Mouse (Mus musculus): ENCODE measurements around the gene Avpi1. TPM values are rescaled to one million over a fixed set of nuclear protein-coding genes. Genes with fewer than 3 reads are reported as not detected.

The Avpi1 gene
- polyA plus RNA-seq, 1 experiment from 2014 or later: 84.9 TPM

DNA sequence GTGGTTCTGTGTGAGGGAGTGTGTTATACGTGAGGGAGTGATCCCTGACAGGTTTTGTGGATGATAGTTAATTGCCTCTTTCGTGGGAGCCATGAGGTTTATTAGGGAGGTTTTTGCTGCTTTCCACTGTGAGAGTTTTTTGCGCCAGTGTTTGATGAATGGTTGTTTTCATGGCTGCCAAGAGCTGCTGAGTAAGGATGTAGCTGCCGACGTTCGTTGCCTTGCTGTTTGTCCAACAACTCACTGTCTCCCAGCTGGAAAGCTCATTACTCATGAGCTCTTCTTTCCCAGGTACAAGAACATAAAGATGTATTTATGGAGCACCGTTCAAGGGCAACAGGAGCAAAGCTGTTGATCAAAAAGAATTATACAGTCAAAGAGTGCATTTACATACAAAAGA is 35.3 kb upstream of the Avpi1 start:
- Histone ChIP-seq H3K4me2 (ENCODE audit: low read depth, low read length) (no peak overlapping the region), H3K9me3 (ENCODE audit: control insufficient read depth, low read length) (no peaks in the 10 kb centered on the region), H3K27me3 (ENCODE audit: control insufficient read depth, insufficient read depth, low read depth, low read length) (no peaks in the 10 kb centered on the region), H3K4me3 (ENCODE audit: low read length) (no peak overlapping the region), H3K9ac (ENCODE audit: low read length) (no peak overlapping the region), H3K36me3 (ENCODE audit: control insufficient read depth, insufficient read depth, low read length) (no peaks in the 10 kb centered on the region), H3K4me1 (replicated peaks; ENCODE audit: control insufficient read depth, insufficient read depth, low read length) (no peaks in the 10 kb centered on the region), H3K27ac (ENCODE audit: low read length) (no peak overlapping the region)
- WGBS: 21% methylated on average over 7 of the region's 7 CpGs
- ATAC-seq (ENCODE audit: low read depth): no peak

DNA sequence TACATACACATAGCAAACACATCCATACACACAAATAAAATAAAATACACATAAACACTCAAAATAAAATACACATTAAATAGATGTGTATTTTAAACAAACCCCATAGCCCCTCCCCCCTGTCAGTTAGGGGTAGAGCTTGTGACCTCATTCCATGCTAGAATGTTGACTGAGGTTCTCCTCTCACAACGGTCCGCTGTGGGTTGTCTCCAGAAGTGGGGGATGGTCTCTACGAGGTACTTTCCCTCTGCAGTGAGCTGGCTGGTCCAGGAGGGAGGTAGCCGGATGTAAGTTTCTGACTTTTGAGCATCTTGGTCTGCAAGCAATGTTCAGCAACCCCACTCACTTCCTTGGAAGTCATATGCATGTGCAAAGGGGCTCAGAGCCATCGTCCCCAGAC is 34.9 kb upstream of the Avpi1 start, which contains the start of gene Zfyve27:
Gene Zfyve27 (plus strand): TSS at position 188 of the 400 bp plus-strand sequence.
- Histone ChIP-seq H3K27ac (ENCODE audit: low read length) (no peak within 1 kb of the TSS), H3K36me3 (ENCODE audit: control insufficient read depth, insufficient read depth, low read length) (no peaks in the 10 kb centered on the region), H3K4me3 (ENCODE audit: low read length) (no peak within 1 kb of the TSS), H3K27me3 (ENCODE audit: control insufficient read depth, insufficient read depth, low read depth, low read length) (no peaks in the 10 kb centered on the region), H3K4me2 (ENCODE audit: low read depth, low read length) (no peak within 1 kb of the TSS), H3K9ac (ENCODE audit: low read length) (no peak within 1 kb of the TSS), H3K9me3 (ENCODE audit: control insufficient read depth, low read length) (no peaks in the 10 kb centered on the region), H3K4me1 (replicated peaks; ENCODE audit: control insufficient read depth, insufficient read depth, low read length) (peaks cover 3% of the 10 kb centered on the region; the same call in 1 of the 2 replicates)
- 43% methylated on average over 5 of the region's 5 CpGs for WGBS
- no peak for ATAC-seq (ENCODE audit: low read depth)

DNA sequence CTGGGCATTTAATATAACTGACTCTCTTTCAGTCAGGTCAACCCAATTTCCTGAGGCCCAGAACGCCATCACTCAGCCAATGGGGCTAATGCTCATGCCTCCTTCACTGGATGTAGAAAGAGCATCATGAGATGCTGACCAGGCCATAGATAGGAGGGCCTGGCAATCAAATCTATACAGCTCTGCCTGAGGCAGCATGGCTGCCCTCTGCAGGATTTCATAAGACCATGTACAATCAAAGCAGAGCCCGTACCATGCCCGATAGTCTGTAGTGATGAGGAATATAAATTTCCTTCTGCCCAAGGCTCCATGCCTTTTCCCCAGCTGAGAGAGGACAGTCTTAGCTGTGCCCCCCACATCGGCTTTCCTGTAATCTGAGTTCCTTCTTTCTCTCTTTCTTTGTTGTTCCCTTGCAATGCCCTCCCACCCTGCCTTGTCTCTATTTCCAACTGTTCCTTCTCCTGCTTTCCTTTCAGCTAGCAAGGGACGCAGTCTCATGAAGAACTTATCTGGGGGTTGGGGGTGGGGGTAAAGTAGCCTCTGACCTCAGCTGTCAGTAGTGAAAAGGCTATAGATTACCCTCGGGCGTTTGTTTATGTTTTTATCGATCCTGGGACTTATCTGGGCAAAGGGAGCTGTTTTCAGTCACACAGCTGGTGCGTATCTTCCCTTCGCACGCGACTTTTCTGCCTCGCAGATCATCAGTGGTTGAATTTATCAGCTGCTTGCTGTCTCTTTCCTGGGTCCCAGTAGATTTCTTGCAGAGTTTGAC is 29.6 kb upstream of the Avpi1 start:
- ATAC-seq (ENCODE audit: low read depth): peak; percentile 51
- Histone ChIP-seq H3K9ac (ENCODE audit: low read length) (no peak overlapping the region), H3K4me3 (ENCODE audit: low read length) (no peak overlapping the region), H3K27me3 (ENCODE audit: control insufficient read depth, insufficient read depth, low read depth, low read length) (no peaks in the 10 kb centered on the region), H3K4me2 (ENCODE audit: low read depth, low read length) (0 out of 2 replicates have a peak overlapping the region, but pooled peaks have one; percentile 11), H3K9me3 (ENCODE audit: control insufficient read depth, low read length) (no peaks in the 10 kb centered on the region), H3K27ac (ENCODE audit: low read length) (peak overlapping the region; percentile 31; the same call in 1 of the 2 replicates), H3K4me1 (replicated peaks; ENCODE audit: control insufficient read depth, insufficient read depth, low read length) (peaks cover 5% of the 10 kb centered on the region; the same call in 1 of the 2 replicates), H3K36me3 (ENCODE audit: control insufficient read depth, insufficient read depth, low read length) (no peaks in the 10 kb centered on the region)
- 26% methylated on average over 13 of the region's 13 CpGs for WGBS

DNA sequence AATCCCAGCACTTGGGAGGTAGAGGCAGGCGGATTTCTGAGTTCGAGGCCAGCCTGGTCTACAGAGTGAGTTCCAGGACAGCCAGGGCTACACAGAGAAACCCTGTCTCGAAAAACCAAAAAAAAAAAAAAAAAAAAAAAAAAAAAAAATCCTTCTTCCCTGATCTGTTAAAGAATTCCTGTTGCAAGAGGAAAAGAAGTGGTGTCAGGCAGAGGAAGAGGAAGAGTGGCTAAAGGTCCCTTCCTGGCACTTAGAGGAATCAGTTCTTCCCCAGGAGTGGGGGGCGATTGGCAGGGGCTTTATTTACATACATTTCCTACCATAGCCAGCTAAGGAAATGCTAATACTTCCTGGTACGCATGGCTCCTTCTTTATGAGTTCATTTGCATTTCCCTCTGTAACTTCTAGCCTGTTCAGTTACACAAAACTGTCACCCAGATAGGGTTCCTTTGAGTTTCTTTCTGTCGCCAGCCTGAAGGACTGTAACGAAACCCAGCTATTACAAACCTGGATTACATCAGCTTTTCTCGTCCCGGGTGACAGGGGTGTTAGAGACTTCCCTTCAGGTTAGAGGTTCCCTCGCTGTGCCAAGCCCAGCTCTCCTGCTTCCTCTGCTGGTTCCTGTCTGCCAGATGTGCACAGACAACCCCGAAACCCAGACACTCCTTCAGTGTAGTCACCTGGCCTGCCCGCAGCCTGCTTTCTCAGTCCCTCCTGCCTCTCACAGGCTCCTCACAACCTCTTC is 28.8 kb upstream of the Avpi1 start:
- peak overlapping the region; percentile 57 for H3K27ac ChIP-seq (ENCODE audit: low read length)
- ATAC-seq (ENCODE audit: low read depth): no peak
- H3K36me3 ChIP-seq (ENCODE audit: control insufficient read depth, insufficient read depth, low read length): no peaks in the 10 kb centered on the region
- 44% methylated on average over 10 of the region's 12 CpGs for WGBS
- H3K9ac ChIP-seq (ENCODE audit: low read length): no peak overlapping the region
- H3K27me3 ChIP-seq (ENCODE audit: control insufficient read depth, insufficient read depth, low read depth, low read length): no peaks in the 10 kb centered on the region
- no peak overlapping the region for H3K4me3 ChIP-seq (ENCODE audit: low read length)
- H3K4me2 ChIP-seq (ENCODE audit: low read depth, low read length): no peak overlapping the region
- H3K4me1 ChIP-seq (replicated peaks; ENCODE audit: control insufficient read depth, insufficient read depth, low read length): peaks cover 5% of the 10 kb centered on the region; the same call in 1 of the 2 replicates
- no peaks in the 10 kb centered on the region for H3K9me3 ChIP-seq (ENCODE audit: control insufficient read depth, low read length)

DNA sequence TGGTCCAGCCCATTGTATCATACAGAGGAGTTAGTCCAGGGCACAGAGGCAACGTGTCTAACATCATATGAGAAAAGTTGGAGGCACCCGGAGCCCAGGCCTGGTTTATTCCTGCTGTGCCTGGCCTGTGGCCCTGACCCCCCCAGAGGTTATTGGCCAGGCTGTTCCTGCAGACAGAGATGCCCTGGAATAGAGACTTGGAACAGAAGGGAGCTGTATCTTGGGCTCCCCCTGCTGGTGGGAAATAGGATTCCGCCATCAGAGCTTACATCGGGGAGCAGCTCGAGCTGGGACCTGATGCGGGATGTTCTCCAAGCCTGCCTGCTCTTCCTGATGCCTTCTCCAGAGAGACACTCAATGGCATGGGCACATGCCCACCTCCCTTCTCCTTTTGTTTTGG is 23.1 kb upstream of the Avpi1 start:
- H3K9ac ChIP-seq (ENCODE audit: low read length): no peak overlapping the region
- H3K27me3 ChIP-seq (ENCODE audit: control insufficient read depth, insufficient read depth, low read depth, low read length): no peaks in the 10 kb centered on the region
- WGBS: 3% methylated on average over 6 of the region's 6 CpGs
- ATAC-seq (ENCODE audit: low read depth): 0 out of 2 replicates have a peak, but pooled peaks have one; percentile 8
- no peak overlapping the region for H3K4me2 ChIP-seq (ENCODE audit: low read depth, low read length)
- H3K9me3 ChIP-seq (ENCODE audit: control insufficient read depth, low read length): no peaks in the 10 kb centered on the region
- peaks cover 4% of the 10 kb centered on the region; the same call in 1 of the 2 replicates for H3K36me3 ChIP-seq (ENCODE audit: control insufficient read depth, insufficient read depth, low read length)
- H3K4me3 ChIP-seq (ENCODE audit: low read length): no peak overlapping the region
- peaks cover 36% of the 10 kb centered on the region for H3K4me1 ChIP-seq (replicated peaks; ENCODE audit: control insufficient read depth, insufficient read depth, low read length)
- peak overlapping the region; percentile 33 for H3K27ac ChIP-seq (ENCODE audit: low read length)

DNA sequence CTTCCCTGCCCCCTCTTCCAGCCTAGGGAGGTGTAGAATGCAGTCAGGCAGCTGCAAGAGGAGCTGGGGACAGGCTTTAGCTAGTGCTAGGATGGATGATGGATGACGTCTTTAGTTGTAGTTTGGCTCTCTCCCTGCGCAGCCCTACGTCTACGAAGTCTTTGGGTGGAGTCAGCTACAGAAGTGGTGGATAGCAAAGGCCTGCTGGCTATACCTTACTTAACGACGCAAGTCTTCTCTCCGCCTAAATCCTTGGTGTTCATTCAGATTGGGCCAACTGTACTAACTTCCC is 19.7 kb upstream of the Avpi1 start:
- Histone ChIP-seq H3K4me3 (ENCODE audit: low read length) (peak overlapping the region; percentile 82), H3K27me3 (ENCODE audit: control insufficient read depth, insufficient read depth, low read depth, low read length) (no peaks in the 10 kb centered on the region), H3K9me3 (ENCODE audit: control insufficient read depth, low read length) (no peaks in the 10 kb centered on the region), H3K4me2 (ENCODE audit: low read depth, low read length) (peak overlapping the region; percentile 89), H3K9ac (ENCODE audit: low read length) (peak overlapping the region; percentile 95), H3K36me3 (ENCODE audit: control insufficient read depth, insufficient read depth, low read length) (peaks cover 4% of the 10 kb centered on the region; the same call in 1 of the 2 replicates), H3K4me1 (replicated peaks; ENCODE audit: control insufficient read depth, insufficient read depth, low read length) (peaks cover 58% of the 10 kb centered on the region), H3K27ac (ENCODE audit: low read length) (peak overlapping the region; percentile 96)
- peak; percentile 57 for ATAC-seq (ENCODE audit: low read depth)
- 7% methylated on average over 7 of the region's 7 CpGs for WGBS

DNA sequence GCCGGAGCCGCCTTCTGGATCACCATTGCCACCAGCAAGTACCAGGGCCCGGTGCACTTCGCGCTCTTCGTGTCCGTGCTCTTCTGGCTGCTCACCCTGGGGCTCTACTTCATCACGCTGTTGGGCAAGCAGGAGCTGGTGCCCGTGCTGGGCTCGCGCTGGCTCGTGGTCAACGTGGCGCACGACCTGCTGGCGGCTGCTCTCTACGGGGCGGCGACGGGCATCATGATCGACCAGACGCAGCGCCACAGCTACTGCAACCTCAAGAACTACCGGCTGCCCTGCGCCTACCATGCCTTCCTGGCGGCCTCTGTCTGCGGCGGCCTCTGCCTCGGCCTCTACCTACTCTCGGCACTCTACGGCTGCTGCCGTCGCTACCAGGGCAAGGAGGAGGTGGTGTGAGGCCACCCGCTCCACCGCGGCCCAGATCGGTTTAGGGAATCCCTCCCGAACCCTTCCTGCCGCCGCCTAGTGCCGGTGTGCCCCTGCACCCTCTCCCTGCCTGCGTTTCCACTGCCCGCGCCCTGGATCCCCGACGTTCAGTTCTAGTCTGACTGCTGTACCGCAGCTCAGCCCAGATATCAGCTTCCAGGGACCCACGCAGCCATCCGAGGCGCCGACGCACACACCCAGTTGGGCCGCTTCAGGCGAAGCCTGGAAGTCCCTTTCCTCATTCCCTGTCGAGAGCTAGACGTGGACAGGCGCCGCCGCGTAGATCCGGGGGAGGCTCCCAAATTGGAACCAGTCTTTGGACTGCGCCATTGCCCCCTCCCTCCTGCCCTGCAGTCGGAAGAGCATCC is 19.1 kb upstream of the Avpi1 start:
- Histone ChIP-seq H3K27ac (ENCODE audit: low read length) (peak overlapping the region; percentile 96), H3K9ac (ENCODE audit: low read length) (peak overlapping the region; percentile 95), H3K27me3 (ENCODE audit: control insufficient read depth, insufficient read depth, low read depth, low read length) (no peaks in the 10 kb centered on the region), H3K9me3 (ENCODE audit: control insufficient read depth, low read length) (no peaks in the 10 kb centered on the region), H3K4me2 (ENCODE audit: low read depth, low read length) (peak overlapping the region; percentile 89), H3K4me3 (ENCODE audit: low read length) (peak overlapping the region; percentile 82), H3K36me3 (ENCODE audit: control insufficient read depth, insufficient read depth, low read length) (peaks cover 4% of the 10 kb centered on the region; the same call in 1 of the 2 replicates), H3K4me1 (replicated peaks; ENCODE audit: control insufficient read depth, insufficient read depth, low read length) (peaks cover 58% of the 10 kb centered on the region)
- ATAC-seq (ENCODE audit: low read depth): peak; percentile 21
- WGBS: under 1% methylated on average over 62 of the region's 63 CpGs

DNA sequence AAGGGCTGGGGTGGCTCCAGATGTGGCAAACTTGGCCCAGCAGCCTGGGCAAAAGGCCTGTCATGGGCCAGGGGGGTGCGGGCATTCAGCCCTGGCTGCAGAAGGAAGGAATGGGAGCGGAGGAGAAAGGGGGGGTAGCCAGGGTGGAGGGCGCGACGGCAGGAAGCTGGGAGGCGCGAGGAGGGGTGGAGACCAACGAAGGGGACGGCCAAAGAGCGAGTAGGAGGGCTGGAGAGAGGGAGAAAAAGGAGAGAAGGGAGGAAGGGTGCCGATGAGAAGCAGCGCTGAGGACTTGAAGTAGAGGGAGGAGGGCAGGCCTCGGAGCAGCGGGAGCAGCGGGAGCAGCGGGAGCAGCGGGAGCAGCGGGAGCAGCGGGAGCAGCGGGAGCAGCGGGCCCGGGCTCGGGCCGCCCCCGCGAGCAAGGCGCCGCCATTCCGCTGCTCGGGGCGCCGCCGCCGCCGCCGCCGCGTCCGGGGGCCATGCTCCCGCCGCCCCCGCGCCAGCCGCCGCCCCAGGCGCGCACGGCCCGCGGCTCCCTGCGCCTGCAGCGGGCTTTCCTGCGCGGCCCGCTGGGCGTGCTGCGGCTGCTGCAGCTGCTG is 18.4 kb upstream of the Avpi1 start, which contains the start of gene Marveld1:
Gene Marveld1 (plus strand): TSS at position 231 of the 599 bp plus-strand sequence.
- no peaks in the 10 kb centered on the region for H3K9me3 ChIP-seq (ENCODE audit: control insufficient read depth, low read length)

More for the DNA sequence above, 18.4 kb upstream of the Avpi1 start, which contains the start of gene Marveld1:
- WGBS: 2% methylated on average over 17 of the region's 57 CpGs
- peak; percentile 81 for ATAC-seq (ENCODE audit: low read depth)
- Histone ChIP-seq H3K4me3 (ENCODE audit: low read length) (peak within 1 kb of the TSS; percentile 82), H3K27ac (ENCODE audit: low read length) (peak within 1 kb of the TSS; percentile 96), H3K27me3 (ENCODE audit: control insufficient read depth, insufficient read depth, low read depth, low read length) (no peaks in the 10 kb centered on the region), H3K4me1 (replicated peaks; ENCODE audit: control insufficient read depth, insufficient read depth, low read length) (peaks cover 58% of the 10 kb centered on the region), H3K36me3 (ENCODE audit: control insufficient read depth, insufficient read depth, low read length) (peaks cover 4% of the 10 kb centered on the region; the same call in 1 of the 2 replicates), H3K4me2 (ENCODE audit: low read depth, low read length) (peak within 1 kb of the TSS; percentile 89), H3K9ac (ENCODE audit: low read length) (peak within 1 kb of the TSS; percentile 95)
